Mouse (Mus musculus): Measurements from ENCODE around the gene Kdm1a. TPM values are rescaled to one million over a fixed set of nuclear protein-coding genes. Genes with fewer than 3 reads are reported as not detected.
A peak's percentile ranks its signal among the peaks of the same experiment; 100 is the strongest.

The Kdm1a gene
- polyA plus RNA-seq, 2 experiments from 2014 or later: 21.0 to 25.9 TPM

DNA sequence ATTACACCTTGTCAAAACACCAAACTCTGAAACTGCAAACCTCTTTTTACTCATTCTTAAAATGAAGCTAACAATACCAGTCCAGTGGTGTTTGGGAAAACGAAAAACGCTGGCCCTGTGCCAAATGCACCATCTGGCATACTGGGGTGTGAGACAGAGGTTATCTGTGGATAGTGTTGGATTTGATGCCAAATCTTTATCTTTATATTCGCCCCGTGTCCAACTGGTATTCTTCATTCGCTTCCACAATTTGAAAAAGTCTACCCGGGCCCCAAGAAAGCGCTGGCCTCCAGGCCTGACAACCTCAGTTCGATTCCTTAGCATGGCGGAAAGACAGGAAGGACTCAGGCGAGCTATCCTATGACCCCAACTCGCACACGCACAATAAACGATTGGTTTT lies 1.0 kb downstream of the Kdm1a start:
- ATAC-seq: no peak

DNA sequence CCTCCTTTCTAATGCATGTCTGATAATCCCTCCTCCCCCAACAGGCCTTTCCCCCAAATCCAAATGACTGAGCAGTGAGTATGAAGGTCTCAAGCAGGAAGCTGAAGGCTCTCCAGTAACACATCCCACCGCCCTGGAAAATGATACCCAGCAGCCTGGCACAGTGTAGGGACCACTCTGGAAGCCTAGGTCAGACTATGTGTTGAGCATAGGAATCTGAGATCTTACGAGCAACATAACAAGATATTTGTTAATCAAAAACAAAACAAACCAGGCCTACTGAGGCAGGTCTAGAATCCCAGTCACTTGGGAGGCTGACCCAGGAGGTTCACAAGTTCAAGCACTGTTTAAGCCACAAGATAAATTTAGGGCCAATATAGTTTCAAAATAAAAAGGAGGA lies 2.0 kb downstream of the Kdm1a start:
- no peak for ATAC-seq

DNA sequence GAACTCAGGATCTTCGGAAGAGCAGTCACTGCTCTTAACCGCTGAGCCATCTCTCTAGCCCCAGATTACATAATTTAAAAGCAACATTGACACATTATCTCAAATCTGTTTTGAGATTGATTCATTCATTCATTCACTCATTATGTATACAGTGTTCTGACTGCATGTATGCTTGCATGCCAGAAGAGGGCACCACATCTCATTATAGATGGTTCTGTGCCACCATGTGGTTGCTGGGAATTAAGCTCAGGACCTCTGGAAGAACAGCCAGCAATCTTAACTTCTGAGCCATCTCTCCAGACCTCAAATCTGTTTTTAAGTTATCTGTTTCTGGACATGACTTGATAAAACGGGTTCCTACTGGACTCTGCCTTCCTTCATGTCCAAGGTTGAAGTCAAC lies 2.7 kb downstream of the Kdm1a start:
- ATAC-seq: no peak

DNA sequence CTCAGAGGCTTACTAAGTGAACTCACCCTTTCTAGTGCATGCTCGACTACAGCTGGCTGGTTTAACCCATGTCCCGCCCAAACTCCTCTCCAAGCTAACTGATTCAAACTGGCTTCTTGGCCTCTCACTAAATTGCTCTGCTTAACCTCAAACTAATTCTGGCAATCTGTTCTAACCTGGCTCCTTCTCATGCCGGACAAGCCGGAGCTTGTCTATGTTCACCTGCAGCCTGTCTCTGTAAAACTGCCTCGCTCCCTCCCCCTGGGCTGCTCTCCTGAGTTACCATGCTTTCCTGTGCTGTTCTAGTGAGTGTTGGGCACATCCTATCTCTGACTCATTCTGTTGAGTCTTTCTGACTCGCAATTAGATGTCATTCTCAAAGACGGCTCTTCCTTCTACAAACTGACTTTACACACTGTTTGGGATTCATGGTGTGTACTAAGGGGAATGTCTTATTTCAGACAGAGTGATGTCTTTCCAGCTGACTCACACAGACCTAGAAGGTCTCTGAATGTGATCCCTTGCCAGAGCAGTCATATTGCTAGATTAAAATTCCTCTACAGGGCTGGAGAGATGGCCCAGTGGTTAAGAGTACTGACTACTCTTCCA lies 4.2 kb downstream of the Kdm1a start:
- no peak for ATAC-seq

DNA sequence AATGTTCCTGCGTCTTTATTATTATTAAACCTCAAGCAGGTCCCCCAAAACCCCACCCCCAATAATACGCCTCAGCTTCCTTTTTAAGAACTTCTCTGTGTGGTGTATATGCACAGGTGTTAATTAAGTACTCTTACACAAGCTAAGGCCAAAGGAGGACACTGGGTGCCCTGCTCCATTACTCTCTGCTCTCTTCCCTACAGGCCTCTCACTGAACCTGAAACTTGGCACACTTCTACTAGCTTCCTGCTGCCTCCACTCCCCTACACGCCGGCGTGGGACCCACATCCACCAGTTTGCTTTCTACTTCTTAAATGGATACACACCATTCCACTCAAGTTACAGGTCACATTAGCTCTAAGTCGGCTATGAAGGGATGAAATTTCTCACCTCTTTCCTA lies 7.3 kb downstream of the Kdm1a start:
- ATAC-seq: no peak

DNA sequence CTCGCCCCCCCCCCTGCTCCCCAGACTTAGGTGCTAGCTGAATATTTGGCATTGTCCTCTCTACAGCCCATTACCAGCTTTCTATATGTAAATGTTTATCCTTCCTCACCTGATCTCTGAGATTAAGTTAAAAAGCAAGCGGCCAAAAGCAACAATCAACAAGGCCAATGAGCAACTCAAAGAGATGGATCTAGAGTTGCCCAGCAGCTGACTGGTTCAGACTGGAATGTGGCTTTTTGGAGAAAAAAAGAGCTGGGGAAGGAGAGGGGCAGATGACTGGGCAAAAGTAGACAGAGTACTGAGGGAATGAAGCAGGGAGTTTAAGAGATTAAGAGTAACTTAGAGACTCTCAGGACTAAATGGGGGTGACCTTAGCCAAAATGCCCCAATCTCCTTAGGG lies 8.5 kb downstream of the Kdm1a start:
- no peak for ATAC-seq

DNA sequence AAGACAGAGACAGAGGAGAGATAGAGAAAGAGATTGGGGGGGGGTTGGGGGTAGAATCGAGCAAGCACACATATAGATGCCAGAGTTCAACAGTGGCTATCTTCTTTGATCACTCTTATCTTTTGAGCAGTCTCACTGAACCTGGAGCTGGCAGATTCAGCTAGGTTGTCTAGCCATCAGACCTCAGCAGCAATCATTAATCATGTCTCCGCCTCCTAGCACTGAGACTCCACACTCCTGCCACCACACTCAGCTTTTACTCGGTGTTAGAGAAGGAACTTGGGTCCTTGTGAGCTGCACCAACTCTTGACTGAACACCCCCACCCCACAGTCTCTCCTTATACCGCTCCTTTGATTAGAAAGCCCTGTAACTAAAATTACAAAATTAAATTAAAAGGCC lies 10.4 kb downstream of the Kdm1a start:
- no peak for ATAC-seq

DNA sequence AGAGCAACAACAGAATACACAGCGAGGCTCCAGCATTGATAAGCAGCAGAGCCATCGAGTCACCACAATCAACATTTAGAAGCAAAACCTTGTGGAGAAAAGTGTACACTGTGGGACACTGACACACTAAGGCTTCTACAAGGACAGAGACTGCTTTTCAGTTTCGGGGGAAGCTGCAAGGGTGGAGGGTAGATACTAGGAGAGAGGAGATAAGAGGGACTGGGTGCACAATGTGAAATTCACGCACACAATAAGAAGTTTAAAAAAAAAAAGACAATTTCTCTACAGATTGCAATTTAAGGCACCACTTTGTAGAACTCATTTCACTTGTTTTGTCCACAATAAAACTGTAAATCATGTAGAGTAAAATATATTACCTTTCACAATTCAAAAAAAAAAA lies 14.5 kb downstream of the Kdm1a start:
- no peak for ATAC-seq

DNA sequence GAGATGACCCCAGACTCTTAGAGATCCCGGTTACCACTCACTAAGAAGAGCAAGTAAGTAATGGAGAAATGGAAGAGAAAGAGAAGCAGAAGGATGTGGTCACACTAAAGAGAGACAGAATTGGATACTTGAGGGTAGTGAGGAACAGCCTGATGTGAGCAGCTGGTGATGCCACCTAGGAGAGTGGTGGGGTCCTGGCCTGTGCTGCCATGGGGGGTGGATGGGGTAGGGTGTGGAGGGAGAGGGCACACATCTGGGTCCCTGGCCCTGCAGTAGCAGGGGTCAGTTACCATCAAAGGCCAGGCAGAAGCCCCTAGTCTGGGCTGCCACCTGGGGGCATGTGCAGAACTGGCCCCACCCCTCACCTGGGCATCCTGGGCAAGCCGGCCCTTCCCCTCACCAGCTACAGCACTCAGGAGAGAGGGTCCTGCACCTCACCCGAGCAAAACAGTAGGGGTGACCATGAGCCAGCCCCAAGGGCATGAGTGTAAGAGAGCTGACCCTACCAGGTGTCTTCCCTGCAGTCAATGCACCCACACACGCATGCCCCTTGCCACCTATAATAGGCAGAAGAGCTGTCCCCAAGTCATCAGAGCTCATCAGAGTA lies 15.2 kb downstream of the Kdm1a start:
- ATAC-seq: no peak

DNA sequence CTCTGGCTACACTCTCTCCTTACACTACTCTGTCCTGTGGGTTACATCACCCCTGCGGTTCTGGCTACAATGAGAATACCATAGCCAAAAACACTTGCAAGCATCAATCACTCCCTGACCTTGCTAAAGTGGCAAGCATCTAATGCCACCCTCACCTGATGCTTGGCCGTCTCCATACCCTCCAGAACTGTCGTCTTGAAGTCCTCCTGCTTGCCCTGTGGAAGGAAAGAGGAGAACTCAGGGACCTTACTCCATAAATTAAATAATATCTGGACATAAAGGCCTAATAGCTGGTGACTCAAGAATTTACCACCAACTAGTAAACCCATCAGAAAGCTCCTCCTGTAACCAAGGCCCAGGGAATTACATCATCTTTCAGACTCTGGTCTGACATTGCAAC lies 20.6 kb downstream of the Kdm1a start:
- no peak for ATAC-seq

DNA sequence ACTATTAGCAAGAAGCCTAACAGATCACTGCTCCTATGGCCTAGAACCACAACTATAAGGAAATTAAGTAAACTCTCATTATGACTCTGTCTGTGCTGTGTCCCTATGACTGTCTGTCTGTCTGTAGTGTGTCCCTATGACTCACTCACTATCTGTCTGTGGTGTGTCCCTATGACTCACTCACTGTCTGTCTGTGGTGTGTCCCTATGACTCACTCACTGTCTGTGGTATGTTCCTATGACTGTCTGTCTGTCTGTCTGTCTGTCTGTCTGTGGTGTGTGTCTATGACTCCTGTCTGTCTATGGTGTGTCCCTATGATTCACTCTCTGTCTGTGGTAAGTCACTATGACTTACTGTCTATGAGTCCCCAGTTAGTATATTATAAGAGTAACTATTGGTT lies 32.5 kb downstream of the Kdm1a start:
- ATAC-seq: peak; percentile 86

DNA sequence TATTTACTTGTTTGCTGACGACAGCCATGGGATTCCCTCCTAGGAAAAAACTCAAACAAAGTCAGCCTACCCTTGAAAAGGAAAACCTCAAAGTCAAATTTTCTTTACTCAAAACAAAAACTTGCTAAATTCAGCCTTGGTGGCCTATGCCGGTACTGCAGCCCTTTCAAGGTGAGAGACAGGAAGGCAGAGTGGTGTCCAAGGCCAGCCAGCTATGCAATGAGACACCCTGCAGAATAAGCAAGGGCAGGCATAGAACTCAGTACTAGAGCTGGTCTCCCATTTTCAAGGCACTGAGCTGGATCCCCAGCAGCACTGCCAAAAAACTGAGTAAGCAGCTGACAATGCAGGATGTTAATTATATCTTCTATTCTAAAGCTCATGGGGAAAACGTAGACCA lies 33.9 kb downstream of the Kdm1a start:
- no peak for ATAC-seq

DNA sequence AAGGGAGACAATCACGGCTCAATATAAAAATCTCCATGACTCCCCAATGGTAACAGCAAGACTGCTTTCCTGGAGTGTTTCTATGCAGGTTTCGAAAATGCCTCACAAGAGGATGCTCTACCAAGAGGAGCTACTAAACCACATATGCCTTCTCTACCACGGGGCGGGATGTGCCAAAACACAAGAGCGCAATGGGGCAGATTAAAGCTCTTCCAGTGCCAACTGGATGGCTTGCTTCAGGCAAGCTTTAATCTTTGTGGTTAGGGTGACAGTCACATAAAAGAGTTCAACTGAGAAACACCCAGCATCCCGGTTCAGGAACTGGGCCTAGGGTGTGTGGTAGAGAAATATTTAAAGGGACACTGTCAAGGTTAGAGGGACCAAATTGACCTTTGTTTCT lies 39.8 kb downstream of the Kdm1a start:
- ATAC-seq: no peak

DNA sequence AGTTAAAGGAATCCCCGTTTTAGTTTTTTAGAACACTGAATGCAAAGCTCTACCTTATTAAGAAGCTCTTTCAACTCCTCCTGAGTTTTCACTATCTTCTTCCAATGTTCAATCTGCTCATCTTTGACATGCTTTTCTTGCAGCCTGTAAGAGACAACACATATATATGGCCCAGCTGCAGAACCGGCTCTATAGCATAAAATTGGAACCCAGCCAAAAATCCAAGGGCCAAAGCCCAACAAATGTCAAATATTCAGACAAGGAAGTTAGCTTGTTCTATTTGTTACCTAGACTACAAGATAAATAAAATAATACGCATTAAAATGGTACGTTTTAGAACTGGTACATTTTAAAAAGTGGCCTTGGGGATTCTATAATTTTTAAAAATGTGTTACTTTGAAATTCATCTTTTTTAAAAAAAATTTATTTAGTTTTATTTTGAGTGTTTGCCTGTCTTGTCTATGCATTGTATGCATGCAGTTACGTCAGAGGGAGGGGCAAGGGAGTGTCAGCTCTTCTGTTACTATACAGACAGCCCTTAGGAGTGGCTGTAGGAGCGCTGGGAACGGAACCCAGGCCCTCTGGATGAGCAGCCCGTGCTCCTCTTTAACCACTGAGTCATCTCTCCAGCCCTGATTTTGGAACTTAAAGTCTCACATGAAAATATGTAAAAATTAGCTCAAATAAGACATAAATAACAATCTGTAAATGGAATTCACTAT lies 42.1 kb downstream of the Kdm1a start:
- ATAC-seq: no peak

DNA sequence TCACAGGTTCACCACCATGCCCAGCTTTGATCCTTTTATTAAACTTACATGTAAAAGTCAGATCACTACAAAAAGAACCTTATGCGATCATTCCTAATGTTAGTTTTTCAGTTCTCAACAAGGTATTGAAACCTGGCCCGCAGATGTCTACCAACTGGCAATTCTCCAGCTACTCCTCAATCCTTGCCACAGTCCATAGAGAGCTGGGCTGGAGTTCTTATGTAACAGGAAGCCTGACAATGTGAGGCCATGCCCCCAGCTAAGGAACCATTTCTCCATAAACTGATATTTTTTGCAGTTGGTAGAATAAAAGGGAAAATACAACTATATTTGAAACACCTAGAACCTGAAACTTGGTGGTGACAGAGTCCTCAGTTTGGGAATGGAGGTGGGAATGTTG lies 42.8 kb downstream of the Kdm1a start:
- no peak for ATAC-seq

DNA sequence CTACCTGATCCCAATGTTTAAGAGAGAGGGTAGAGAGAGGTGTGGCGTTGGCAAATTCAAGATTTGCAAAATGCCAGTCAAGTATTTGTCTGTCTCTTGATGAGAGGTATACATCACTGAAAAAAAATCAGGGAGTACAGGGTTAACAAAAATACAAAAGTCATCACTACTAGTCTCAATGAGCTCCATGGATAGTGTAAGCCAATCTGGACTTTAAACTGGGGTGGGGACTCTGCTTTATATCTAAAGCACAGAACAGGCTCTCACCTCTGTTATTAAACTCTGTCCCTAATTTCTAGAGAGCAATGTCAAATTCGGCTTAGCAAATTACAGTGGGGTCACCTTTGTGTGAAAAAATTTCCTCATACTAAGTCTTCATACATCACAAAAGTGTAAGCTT lies 44.9 kb downstream of the Kdm1a start:
- no peak for ATAC-seq

DNA sequence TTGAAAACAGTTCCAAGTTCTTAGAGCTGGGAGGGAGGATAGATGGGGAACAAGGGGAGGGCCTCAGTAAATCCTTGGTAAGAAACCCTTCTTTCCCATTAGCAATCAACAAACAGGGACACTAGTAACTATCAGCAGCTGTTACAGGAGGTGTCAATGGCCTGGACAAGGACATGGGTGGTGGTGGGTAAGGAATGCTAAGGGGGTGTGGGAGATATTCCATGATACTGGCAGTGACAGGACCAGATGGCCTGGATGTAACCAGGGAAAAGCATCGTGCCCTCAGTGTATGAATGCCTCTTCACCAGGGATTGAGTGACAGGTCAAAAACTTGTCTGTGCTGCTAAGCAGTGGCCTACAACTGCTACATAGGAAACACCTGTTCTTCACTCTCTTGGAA lies 49.4 kb downstream of the Kdm1a start:
- no peak for ATAC-seq

DNA sequence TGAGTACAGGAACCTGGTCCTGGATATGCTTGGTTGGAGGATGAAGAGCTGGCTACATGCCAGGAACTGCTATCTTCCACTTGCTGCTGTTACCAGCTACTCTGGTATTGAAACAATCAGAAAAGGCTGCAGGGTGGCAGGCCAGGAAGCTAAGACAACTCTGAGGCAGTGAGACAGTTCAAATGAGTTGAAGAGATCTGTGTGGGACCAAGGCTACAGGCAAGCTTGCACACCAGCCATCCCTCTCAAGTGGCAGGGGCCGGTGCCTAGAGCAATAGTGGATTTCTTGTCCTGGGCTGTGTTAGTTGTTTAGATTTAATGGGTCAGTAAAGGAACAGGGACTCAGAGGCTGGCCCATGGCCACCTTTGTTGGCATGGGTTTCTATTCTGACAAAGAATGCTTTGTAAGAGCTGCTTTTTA lies 54.1 kb downstream of the Kdm1a start:
- no peak for ATAC-seq

DNA sequence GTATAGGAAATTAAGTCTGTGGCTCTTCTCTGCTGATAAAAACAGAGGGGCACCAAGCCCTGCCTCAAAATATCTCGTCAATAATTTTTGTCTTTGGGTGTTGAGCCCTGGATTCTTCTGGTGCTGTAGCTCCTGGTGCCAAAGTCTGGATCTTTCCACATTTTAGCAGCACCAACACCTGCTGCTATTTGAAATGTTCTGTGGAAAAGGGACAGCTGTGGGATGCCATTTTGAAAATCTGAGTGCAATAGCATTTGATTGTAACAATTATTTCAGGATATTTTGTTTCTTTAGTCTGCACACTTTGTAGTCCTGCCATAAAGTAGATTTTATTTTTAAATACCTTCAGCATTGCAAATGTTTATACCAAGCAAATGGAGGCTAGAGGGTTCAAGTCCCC lies 54.8 kb downstream of the Kdm1a start:
- no peak for ATAC-seq

DNA sequence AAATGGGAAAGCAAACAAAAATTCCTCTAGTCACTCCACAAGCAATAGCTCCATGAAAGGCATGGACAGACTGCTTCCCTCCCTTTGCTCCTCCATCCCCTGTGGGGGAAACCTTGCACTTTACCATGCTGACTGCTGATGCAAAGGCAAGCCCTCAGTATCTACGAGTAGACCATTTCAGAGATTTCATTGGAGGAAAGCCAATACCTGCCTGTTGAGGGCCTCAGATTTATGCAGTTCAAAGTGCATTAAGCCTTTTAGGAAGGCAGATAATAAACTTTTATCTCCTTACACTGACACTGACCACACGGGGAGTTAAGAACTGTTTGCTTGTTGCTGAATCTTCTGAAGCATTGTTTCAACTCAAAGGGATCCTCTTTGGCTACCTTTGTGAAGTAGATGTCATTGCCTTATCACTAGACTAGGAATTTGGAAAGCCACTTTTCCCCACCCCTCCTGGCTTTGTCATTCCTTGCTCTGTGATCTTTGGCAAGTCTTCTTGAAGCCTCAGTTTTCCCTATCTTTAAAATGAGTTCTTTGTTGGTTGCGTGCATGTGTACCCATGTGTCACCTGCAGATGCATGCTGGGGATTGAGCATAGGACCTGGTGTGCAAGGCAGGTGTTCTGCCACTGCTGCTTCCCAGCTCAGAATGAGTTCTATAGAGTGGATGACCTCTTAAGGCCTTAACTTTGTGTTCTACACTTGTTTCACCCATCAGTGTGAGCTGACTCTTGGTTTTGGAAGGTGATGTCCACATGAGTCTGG lies 56.1 kb downstream of the Kdm1a start:
- no peak for ATAC-seq

DNA sequence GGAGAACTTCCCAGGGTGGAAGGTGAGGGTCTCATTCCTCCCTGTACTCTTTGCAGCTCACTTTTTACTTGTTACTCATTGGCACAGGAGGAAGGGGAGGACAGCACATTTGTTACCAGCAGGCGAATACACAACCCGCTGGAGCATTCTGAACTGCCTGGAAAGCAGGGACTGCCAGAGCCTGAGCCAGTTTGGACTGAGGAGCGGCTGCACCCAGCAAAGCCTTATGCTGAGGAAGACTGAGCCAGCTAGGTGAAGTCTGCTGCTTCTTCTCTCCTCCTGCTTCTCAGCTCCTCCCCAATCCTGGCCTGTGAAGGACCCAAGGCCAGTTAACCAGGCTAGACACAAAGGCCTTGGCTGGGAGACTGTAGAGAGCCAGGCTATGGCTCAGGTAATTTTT lies 57.4 kb downstream of the Kdm1a start:
- no peak for ATAC-seq

DNA sequence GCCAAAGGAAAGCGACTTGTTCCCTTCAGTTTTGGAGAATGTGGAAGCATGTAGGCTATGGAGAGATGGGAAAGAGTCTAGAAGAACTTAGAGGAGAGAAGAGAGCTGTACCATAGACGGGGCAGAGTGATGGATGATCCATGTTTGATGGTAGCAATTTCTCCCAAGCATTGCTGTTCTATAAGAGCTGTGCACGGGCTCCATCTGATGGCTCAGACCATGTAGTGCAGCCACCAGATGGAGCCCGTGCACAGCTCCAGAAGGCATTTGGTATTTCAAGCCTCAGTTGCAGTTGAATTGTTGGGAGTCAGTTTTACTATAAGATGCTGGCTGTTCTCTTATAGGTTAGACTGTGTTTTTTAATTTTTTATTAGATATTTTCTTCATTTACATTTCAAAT lies 76.1 kb downstream of the Kdm1a start:
- no peak for ATAC-seq

DNA sequence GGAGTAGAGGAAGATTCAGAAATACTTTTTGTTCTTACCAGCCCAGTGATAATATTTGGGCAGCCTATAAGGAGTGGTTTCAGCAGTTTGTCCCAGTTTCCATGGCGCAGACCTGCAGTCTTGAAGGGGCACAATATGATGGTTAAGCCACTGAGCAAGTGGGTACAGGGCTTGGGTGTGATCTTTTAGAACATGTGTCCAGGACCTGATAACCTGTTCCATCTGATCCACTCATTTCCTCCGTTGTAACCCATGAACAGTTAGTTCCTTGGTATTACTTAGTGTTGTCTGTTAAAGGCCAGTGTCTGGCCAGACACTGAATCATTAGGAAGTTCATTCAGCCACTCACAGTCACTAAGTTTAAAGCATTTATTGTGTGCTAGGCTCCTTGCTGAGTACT lies 78.2 kb downstream of the Kdm1a start:
- no peak for ATAC-seq

DNA sequence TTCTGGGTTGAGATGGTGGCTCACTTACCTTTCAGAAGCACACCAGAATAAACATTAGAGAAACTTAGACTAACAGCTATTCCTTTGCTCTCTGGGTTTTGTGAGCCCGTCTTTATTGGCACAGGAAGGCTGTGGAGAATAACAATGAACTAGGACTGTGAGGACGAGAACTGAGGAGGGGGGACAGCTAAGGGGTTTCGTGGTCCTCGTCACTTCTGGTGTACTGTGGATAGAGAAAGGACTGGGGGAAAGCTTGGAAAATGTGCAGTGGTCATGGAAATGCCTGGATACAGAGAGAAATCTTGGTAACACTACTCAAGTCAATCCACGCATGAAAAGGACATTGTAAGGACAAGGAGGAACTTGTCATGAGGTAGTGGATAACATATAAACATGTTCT lies 80.6 kb downstream of the Kdm1a start:
- no peak for ATAC-seq
